Mouse (Mus musculus): ENCODE results near the gene Ncf1.

The Ncf1 gene

DNA sequence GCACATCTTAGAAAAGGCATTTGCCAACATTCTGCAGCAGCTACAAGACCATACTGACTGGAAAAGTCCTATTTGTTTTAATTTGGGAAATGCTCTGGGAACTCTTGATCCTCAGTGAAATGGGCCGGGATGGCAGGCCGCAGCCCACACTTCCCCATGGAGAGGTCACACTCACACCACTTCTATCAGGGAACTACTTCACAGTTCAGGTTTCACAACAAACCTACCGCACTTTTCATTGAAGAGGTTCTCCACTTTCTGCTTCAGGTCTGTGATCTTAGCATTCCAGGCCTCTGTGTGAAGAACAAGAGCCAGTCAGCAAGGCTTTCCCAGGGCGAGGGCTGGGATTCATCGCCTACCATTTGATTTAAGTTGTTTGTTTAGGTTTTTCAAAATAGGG is 15.5 kb upstream of the Ncf1 start:
- no peak for DNase-seq (ENCODE audit: low read depth)

DNA sequence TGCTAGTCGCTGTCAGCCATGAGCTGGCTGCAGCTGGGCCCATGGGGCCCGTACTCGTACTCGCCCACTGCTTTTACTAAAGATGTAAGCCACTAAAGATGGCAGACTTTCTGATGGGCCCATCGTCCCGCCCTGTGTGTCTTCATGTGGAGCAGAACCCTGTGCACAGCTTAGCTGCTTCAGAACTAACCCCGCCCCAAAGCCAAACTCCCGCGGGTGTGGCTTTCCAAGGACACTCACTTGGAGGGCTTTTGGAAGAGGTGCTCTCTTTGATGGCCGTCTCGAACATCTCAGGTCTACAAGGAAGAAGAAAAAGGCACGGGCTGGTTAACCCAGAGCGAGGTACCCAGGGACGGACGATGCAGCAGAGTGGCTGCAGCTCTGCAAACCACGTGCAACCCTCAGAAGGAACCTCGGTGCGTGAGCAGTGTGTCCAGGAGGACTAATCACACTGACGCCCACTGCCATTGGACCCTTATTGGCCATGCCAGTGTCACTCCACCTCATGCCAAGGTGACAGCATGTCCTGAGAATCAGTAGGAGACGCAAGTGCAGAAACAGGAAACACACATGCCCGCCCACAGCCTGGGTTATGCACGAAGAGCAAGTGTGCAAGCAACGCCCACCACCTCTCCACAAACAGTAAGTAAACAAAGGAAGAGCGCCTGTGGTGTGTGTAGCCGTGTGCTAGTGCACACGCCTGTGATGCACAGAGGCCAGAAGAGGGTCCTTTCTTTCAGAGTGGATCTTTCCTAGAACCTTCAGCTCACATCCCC is 14.4 kb upstream of the Ncf1 start:
- no peak for DNase-seq (ENCODE audit: low read depth)

DNA sequence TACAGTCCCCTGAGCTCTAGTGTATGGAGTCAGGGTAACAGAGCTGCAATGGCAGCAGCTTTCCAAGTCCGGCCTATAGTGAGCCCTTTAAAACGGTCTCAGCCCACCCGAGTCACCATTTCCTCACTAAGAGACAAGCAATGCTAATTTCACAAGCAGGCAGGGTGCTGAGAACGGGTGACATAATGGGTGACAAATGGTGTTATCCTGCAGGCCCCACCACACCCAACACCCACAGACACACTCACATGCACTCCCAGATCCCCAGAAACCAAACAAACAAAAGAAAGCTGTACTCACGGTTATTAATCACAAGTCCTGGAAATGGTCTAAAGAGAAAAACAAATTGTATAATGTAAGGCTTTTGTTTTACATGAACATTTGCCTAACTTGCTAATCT is 12.4 kb upstream of the Ncf1 start:
- no peak for DNase-seq (ENCODE audit: low read depth)

DNA sequence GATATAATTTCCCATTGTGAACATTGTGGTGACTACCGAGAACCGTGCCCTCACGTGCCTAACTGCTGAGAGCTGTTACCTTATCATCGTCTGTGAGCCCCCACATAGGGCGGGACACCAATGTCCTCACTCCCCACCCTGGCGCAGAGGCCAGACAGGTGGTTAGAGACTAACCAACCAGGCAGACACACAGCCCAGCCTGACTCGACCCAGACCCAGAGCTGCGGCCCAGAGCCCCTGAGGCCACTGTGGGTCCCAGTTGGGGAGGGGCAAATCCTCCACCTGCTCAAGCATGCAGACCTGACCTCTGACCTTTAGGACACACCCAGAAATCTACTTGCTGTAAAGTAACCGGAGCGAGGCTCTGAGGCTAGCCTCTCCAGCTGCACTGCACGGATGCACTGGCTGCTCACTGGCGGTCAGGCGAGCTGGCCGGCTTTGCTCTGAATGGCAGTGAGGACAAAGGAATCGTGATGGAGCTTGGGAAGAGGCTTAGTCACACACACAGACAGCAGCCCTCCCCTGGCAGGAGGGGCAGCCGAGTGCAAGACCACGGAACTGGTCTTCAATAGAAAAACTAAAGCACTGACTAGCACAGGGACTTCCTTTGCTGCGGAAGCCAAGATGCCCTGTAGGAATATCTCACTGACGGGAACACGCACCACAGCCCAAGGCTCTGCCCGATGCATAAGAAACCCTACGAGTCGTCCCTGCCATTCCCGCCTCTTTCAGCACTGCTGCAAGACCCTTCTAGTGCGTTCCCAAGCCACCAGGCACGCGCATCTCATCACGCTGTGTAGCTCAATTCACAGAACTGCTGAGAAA is 8.7 kb upstream of the Ncf1 start:
- no peak for DNase-seq (ENCODE audit: low read depth)

DNA sequence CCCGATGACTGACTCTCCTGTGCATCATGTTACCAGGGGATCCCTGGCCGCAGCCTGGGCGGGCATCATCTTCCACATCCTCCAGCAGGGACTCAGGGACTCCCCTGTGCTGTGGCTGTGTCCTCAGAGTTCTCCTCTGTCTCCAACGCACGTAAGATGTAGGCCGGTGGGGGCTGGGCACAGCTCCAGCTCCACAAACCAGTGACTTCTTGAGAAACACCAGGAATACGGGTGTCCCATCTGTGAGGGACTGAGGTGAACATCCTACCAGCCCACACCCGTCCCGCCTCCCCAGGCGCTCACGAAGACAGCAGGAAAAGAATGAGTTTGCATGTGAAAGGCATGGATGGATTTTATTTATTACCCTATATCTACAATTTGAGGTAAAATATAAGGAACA is 8.1 kb upstream of the Ncf1 start:
- no peak for DNase-seq (ENCODE audit: low read depth)

DNA sequence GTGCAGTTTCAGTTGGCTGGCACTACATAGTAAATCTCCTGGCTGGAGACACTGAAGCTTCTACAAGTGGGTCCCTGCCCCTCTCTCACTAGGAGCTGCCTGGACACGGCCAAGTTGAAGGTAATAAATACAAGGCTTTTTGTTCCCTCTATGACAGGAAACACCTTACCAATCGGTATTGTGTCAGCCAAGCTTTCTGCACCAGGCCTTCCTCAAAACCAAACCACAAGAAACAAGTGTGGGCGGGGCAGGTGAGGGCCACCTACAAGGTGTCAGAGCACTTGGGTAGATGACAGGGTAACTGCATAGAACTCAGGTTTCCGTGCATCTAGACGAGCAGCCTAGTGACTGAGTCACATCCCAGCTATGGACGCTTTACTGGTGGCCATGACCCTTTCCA is 7.4 kb upstream of the Ncf1 start:
- peak; percentile 90 for DNase-seq (ENCODE audit: low read depth)

DNA sequence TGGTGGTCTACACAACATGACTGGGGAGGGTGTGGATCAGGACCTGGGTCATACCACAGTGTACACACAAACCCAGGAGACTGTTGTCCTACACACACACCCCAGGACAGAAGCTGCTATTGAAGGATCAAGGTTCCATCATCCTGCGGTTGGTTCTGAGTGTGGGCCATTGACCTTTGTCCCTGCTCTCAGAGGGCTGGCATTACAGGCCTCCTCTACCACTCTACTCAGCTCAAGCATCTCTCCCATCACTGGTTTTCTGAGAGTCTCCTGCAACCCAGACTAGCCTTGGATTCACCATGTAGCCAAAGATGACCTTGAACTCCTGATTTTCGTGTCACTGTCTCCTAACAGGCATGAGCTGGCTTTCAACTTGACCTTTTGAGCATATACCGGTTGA is 6.8 kb upstream of the Ncf1 start:
- no peak for DNase-seq (ENCODE audit: low read depth)

DNA sequence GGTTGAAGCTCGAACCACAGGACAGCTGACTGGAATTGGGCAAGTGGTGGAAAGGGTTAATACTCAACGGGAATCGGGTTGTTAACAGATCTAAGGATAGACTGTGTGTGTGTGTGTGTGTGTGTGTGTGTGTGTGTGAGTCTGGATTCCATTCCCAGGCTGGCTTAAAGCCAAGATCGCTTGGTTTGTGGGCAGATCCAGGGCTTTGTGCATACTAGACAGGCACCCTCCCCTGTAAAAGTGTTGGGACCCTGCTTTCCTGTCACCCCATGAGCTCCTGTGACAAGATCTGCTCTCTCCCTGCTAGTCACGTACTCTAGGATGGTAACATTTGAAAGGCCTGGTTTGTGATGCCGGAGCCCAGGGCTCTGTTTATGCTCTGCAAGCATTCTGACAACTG is 5.7 kb upstream of the Ncf1 start:
- DNase-seq (ENCODE audit: low read depth), result peak; percentile 49

DNA sequence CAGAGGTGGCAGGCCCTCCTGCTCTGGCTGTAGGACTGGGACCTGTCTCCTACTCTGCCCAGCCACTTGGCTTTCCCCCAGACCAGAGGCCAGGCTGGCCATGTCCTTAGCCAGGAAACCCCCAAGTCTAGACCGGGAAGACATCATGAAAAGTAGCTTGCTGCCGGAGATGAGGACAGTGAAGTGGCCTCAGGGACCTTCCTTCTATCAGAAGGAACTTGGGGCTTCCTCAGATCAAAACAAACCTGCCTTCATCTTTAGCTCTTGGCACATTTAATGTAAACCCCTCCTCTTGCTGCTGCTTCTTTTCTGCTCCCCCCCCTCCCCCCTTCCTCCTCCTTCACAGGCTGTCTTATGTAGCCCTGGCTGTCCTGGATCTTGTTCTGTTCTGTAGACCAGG is 4.8 kb upstream of the Ncf1 start:
- no peak for DNase-seq (ENCODE audit: low read depth)

DNA sequence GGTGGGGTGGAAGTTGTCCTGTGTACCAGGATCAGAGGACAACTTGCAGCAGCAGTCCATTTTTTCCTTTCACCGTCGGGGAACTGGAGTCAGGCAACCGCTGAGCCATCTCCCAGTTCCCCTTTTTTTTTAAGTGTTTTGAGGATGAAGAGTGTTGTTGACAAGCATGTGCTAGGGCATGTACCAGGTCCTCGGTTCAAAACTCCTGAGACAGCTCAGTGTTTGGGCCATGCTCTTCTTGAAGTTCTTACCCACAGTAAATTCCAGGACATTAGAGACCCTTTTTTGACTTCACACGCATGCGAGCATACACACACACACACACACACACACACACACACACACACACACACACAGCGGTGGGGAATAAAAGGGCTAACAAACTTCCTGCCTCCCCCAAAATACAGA is 3.8 kb upstream of the Ncf1 start:
- DNase-seq (ENCODE audit: low read depth), result peak; percentile 69

DNA sequence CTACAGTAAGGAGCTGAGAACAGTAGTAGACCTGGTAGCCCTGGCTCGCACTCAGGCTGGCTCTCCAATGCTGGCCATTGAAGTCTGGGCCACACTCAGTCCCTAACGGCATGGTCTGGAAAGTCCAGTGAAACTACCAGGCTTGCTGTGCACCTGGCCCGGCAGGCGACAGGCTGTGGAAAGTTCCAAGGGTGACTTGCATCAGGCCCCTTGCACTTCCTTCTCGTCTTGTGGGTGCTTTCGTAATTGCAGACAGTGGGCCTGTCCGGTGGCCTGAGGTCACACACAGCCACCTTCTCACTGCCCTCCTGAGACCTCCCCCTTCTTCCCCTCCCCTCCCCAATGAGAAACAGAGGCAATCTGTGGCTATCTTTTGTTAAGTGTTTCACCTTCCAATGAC is 3.1 kb upstream of the Ncf1 start:
- DNase-seq (ENCODE audit: low read depth), result peak; percentile 95

DNA sequence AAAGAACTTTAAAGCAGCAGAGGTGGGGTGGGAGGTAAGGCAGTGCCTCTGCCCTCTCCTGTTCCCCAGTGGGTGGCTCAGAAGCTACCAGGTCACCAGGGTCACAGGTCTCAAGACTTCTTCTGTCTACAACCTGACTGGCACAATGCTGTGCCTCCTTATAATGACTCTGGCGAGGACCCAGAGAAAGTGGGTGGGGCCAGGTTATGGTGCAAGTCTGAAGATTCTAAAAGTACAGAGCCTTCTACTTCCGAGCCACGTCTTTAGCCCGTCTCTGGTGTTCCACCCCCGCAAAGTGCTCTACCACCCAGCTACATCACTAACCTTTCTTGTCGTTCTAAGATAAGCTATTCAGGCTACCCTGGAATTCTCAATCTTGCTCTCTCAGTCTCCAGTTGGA is 2.7 kb upstream of the Ncf1 start:
- peak; percentile 92 for DNase-seq (ENCODE audit: low read depth)

DNA sequence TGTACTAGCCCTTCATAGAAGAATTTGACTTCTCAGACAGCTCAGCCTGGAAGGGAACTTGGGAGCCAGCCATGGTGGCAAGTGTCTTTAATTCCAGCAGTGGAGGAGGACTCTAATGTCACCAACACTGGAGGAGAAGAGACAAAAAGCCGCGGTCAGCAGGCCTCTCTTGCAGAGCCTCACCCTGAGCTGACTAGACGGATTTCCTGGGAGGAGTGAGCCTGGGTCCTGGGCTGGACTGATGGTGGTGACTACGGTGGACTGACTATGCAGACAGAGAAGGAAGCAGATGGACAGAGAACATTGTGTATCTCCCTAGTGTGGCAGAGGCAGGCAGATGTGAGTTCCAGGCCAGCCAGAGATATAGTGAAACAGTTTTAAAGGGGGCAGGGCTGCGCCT is 2.0 kb upstream of the Ncf1 start:
- peak; percentile 93 for DNase-seq (ENCODE audit: low read depth)

DNA sequence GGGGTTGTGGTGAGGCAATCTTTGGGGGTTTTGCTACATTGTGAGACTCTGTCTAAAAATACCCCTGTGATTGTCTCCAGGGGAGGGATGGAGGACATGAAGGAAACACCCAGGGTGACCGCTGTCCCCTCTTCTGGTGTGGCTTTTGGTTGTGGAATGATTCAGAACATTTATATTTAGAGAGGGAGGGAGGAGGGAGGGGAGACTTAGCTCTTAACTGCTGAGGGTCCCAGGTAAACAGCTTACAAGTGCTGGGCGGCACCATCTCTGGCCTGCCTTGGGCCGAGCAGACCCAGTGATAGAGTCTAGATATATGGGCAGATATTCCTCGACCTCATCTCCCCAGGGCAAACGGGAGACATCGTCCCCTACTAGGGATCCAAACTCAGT is 1.2 kb downstream of the Ncf1 start:
- DNase-seq (ENCODE audit: low read depth), result peak; percentile 90

DNA sequence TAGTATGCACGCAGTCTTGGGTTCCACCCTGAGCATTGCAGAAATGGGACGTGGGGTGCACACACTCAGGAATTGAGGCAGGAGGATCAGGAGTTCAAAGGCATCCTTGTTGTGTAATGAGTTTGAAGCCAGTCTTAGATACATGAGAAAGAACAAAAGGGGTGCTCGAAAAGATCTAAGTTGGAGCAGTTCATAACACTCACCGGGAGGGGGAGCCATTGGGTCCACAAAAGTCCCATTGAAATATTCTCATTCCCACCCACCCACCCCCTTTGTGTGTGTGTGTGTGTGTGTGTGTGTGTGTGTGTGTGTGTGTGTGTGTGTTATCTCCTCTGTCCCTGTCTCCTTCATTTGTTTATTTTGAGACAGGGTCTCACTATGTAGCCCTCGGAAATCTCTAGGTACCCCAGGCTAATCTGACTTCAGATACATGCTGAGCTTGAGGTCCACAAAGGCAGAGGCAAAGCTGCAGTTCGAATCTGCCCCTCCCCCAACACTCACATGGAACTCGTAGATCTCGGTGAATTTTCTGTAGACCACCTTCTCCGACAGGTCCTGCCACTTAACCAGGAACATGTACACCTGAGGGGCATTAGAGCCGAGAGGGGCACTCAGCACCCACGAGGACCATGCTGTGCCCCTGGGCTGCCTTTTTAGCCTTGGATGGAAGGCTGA is 1.7 kb downstream of the Ncf1 start:
- peak; percentile 81 for DNase-seq (ENCODE audit: low read depth)

DNA sequence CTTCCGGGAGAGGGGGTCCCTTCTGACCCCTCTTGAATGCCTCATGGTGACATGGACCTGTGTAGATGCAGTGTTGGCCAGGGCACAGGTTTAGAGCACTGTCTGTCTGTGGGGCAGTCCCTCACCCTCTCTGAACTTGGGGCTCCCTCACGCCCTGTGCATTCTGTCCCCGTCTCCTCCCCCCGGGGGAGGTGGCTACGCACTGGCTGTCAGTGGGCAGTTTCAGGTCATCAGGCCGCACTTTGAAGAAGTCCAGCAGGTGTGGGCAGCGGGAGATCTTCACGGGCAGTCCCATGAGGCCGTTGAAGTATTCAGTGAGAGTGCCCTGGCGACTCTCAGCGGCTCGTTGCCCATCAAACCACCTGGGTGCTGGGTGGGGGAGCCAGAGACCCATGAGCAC is 2.5 kb downstream of the Ncf1 start:
- DNase-seq (ENCODE audit: low read depth), result no peak

DNA sequence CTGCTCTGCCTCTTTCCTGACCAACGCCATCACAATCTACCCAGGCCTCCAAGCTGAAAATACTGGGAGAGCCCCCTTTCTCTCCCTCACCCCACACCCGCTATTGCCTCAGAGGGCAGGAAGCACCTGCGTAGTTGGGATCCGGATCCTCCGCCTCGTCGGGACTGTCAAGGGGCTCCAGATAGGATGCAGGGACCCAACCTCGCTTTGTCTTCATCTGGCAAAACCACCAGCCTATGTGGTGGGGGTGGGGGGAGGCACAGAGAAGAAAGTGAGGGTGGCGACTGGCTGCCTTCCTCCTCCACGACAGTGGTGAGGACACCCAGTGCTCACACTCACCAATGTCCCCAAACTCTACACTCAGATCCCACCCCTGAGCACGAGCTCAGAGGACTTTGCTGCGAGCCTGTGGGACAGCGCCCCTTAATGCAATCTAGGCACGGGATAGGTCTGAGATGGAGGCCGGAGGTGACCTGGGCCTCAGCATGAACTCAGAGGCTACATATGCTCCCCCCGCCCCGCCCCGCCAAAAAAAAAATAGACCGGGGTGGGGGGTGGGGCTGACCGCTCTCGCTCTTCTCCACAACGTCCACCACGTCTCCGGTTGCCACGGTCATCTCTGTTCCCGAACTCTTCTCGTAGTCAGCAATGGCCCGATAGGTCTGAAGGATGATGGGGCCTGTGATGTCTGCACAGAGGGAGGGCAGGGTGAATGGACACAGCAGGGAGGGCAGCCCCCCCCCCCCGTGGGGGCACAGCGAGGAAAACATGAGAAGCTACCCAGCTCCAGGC is 4.1 kb downstream of the Ncf1 start:
- DNase-seq (ENCODE audit: low read depth), result peak; percentile 39

DNA sequence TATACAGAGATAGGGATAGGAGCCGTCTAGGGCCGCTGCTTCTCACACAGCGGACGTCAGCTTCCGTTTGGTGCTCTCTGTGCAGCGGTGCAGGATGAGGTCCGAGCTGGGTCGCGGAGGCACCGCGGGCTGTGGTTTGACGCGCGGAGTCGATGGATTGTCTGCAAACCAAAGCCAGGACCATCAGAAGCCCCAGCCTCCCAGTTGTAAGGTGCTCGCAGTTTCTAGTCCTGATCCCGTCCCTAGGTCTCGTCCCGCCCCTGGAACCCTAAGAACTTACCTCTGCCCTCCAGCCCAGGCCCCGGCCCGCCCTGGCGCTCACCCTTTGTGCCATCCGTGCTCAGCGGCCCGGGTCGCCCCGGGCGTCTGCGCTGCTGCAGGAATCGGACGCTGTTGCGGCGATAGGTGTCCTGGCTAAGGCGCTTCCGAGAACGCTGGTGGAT is 7.7 kb downstream of the Ncf1 start:
- DNase-seq (ENCODE audit: low read depth), result no peak

DNA sequence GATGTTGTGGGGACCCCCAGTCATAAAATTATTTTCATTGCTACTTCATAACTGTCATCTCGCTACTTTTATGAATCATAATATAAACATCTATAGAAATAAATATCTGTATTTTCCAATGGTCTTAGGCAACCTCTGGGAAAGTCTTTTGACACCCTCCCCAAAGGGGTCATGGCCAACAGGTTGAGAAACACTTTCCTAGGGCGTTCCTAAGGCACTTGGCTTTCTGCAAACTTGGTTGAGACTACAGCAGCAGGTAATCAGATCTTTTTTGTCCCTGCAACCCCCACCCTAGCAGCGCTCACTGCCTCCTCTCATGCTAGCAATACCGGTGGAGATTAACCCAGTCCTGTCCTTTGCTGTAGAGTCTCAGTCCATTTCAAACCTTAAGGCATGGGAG is 8.1 kb downstream of the Ncf1 start:
- DNase-seq (ENCODE audit: low read depth), result no peak

DNA sequence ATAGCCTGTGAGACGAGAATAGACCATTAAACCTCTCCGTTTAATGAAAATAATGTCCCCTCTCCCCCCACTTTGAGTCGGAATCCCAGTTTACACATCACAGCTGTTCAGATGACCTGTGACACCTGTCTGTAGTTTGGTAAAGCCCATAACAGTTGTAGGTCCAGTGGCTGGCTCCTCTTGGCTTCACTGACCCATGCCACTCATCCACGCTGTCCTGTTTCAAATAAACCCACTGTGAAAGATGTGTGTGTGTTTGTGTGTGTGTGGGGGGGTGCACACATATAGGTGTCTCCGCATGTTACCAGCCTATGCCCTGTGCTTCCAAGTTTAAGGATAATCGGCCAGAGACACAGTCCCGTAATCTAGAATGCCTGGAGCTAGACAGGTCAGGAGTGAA is 11.5 kb downstream of the Ncf1 start:
- DNase-seq (ENCODE audit: low read depth), result no peak

DNA sequence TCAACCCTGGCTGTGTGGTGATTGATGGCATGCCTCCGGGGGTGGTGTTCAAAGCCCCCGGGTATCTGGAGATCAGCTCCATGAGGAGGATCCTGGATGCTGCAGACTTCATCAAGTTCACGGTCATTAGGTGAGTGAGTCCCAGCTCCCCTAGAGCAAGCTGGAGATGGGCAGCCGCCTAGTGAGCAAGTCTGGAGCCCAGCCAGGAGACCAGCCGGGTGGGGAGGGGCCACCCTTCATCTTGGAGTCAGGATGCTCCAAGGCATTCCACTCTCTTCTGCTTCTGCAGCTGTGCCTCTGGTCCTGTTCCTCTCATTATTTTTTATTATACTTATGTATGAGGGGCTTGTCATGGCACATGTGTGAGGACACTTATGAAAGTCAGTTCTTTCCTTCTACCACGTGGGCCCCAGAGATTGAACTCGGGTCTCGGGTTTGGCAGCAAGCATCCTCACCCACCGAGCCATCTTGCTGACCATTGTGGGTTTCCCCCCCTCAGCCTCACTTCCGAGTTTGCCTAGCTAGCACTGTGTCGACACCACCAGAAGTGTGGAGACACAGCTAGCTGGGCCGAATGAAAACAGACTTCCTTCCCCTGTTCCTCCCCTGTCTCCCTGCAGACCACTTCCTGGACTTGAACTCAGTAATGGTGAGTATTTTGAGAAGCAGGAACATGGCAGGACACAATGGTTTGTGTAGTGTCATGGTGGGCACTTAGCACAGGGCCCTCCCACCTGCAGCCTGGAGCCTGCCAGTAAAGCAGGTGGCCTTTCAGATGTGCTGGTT is 15.2 kb downstream of the Ncf1 start:
- peak; percentile 94 for DNase-seq (ENCODE audit: low read depth)
